Mouse (Mus musculus) limb, embryonic 13.5 days (tissue): ENCODE measurements around the gene Prkag1. TPM values are rescaled to one million over a fixed set of nuclear protein-coding genes. Genes with fewer than 3 reads are reported as not detected.
A peak's percentile ranks its signal among the peaks of the same experiment; 100 is the strongest.

ENCODE experiments used
- ATAC-seq: fragments of 200-750 bp; cut with Nextera tagmentation; 2 replicates; pipeline ENCODE4 v1.8.0; 2017; ENCODE audit warnings: low read depth, moderate number of reproducible peaks, moderate TSS enrichment; ENCODE audit not compliant: low FRiP score
- H3K27ac ChIP-seq: fragments of 300-500 bp; sonication (generic); 2 replicates; pipeline ENCODE4 v1.5.1; 2015; ENCODE audit warnings: inconsistent platforms, mild to moderate bottlenecking, moderate library complexity
- H3K27me3 ChIP-seq: fragments of 300-500 bp; sonication (generic); 2 replicates; pipeline ENCODE4 v1.6.1; 2015; ENCODE audit warnings: mild to moderate bottlenecking, inconsistent platforms
- H3K36me3 ChIP-seq: fragments of 300-500 bp; sonication (generic); 2 replicates; pipeline ENCODE4 v1.6.1; 2015; ENCODE audit warnings: inconsistent platforms, mild to moderate bottlenecking, moderate library complexity
- H3K4me1 ChIP-seq: fragments of 300-500 bp; sonication (generic); 2 replicates; pipeline ENCODE4 v1.6.1; 2015; ENCODE audit warnings: inconsistent platforms
- H3K4me2 ChIP-seq: fragments of 300-500 bp; sonication (generic); replicated peaks from 2 replicates; pipeline ENCODE4 v1.6.1; 2015; ENCODE audit warnings: inconsistent platforms, mild to moderate bottlenecking, moderate library complexity
- H3K4me3 ChIP-seq: fragments of 300-500 bp; sonication (generic); 2 replicates; pipeline ENCODE4 v1.5.1; 2015; ENCODE audit warnings: moderate library complexity, mild to moderate bottlenecking, inconsistent platforms
- H3K9ac ChIP-seq: fragments of 300-500 bp; sonication (generic); 2 replicates; pipeline ENCODE4 v1.6.1; 2015; ENCODE audit warnings: mild to moderate bottlenecking, inconsistent platforms
- H3K9me3 ChIP-seq: fragments of 300-500 bp; sonication (generic); 2 replicates; pipeline ENCODE4 v1.6.1; 2016; ENCODE audit warnings: inconsistent platforms
- WGBS: fragments of 180-500 bp; shearing (Covaris S2); methylation state at CpG from one replicate; pipeline ENCODE4 v1.1.7; 2015; 5-methylcytosine and 5-hydroxymethylcytosine counted together
- polyA plus RNA-seq: library from polyadenylated mRNA; unstranded; fragments of >200 nt; fragmentation: Nextera tagmentation; extraction: Ambion mirVana; gene quantifications from 2 replicates; pipeline ENCODE4 v1.2.1, GENCODE M21; 2015

Gene Prkag1
- polyA plus RNA-seq, 1 experiment from 2014 or later = 93.4 TPM

DNA sequence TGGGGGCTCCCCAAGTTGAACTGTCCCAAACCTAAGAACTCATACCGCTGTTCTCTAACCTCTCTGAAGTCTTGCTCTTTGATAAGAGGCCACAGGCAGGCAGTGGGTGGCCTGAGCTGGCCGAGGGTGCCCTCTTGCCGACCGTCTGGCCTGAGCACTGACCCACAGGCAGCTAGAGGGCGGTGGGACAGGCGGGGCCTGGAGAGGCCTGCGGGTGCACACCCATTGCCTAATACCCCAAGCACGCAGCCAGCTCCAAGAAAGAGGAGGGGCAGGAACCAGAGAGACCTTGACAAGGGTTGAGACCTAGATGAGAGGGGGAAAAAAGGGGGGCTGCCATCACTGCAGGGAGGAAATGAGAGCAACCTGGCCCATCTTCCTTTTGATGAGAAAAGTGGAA, 51.2 kb downstream of the Prkag1 start:
- Histone ChIP-seq H3K4me3 (0 out of 2 replicates have a peak overlapping the region, but pooled peaks have one; percentile 2), H3K4me1 (peaks cover 43% of the 10 kb centered on the region), H3K27ac (no peak overlapping the region), H3K27me3 (peaks cover 90% of the 10 kb centered on the region), H3K36me3 (no peaks in the 10 kb centered on the region), H3K9ac (no peak overlapping the region), H3K9me3 (no peaks in the 10 kb centered on the region), H3K4me2 (no peak overlapping the region)
- WGBS = 1% methylated on average over 8 of the region's 8 CpGs
- ATAC-seq = no peak

DNA sequence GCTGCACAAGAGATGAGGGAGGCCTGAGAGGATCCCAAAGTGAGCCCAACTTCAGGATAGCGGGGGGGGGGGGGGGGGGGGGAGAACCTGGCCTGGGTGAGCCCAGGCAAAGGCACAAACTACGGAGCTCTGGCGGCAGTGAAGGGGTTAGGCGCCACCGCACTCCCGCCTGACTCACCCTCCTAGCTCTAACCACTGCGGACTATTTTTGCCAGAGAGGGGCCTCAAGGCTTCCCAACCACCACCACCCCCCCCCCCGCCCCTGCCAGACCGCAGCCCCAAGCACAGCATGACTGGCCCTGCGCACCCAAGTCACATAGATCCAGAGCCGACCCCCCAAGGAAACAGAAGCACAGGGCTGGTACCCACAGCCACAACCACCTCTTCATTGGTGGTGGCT, 52.5 kb downstream of the Prkag1 start:
- no peak for ATAC-seq
- H3K4me1 ChIP-seq = peaks cover 51% of the 10 kb centered on the region

DNA sequence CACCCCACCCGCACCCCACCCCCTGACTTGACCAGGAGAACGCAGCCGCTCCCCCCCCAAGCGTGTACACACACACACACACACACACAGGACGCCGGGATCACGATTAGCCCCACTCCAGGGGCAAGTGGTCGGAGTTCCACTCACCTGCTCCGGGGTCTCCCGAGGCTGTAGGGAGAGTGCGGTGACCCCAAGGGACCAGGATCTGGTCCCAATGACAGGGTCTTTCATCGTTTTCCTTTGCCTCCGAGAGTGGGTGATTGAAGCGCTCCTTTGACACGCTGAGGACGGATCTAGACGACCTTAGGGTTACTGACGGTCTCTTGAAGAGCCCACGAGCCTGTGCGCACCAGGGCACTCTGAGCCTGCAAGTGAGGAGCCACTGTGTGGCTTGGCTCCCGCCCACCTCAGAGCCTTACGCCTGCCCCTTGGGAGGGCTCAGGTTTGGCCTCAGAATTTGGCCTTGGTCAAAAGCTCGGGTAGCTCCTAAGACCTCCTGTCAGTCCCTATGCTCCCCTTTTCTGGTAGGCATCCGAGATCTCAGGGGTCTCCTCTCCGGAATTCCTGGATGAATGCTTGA, 53.0 kb downstream of the Prkag1 start:
- no peaks in the 10 kb centered on the region for H3K36me3 ChIP-seq
- peak overlapping the region; percentile 57 for H3K4me2 ChIP-seq
- no peak overlapping the region for H3K27ac ChIP-seq
- 2% methylated on average over 24 of the region's 25 CpGs for WGBS
- no peaks in the 10 kb centered on the region for H3K9me3 ChIP-seq
- peak overlapping the region; percentile 38 for H3K4me3 ChIP-seq
- H3K27me3 ChIP-seq = peaks cover 98% of the 10 kb centered on the region
- no peak for ATAC-seq
- H3K4me1 ChIP-seq = peaks cover 51% of the 10 kb centered on the region
- 0 out of 2 replicates have a peak overlapping the region, but pooled peaks have one; percentile 35 for H3K9ac ChIP-seq

More for the DNA sequence above, 52.5 kb downstream of the Prkag1 start:
- no peak overlapping the region for H3K27ac ChIP-seq
- no peaks in the 10 kb centered on the region for H3K9me3 ChIP-seq
- no peaks in the 10 kb centered on the region for H3K36me3 ChIP-seq
- peak overlapping the region; percentile 57; the same call in 1 of the 2 replicates for H3K4me2 ChIP-seq
- no peak overlapping the region for H3K9ac ChIP-seq
- WGBS = 4% methylated on average over 8 of the region's 11 CpGs
- H3K27me3 ChIP-seq = peaks cover 94% of the 10 kb centered on the region
- no peak overlapping the region for H3K4me3 ChIP-seq

GRCm38 (mm10) chr15:98777762-98778161, 53.6 kb downstream of the Prkag1 start, which contains the start of gene Wnt10b:
Gene Wnt10b (minus strand): TSS chr15:98778150.
- peak within 1 kb of the TSS; percentile 35; the same call in 1 of the 2 replicates for H3K9ac ChIP-seq
- WGBS = under 1% methylated on average over 27 of the region's 33 CpGs

DNA sequence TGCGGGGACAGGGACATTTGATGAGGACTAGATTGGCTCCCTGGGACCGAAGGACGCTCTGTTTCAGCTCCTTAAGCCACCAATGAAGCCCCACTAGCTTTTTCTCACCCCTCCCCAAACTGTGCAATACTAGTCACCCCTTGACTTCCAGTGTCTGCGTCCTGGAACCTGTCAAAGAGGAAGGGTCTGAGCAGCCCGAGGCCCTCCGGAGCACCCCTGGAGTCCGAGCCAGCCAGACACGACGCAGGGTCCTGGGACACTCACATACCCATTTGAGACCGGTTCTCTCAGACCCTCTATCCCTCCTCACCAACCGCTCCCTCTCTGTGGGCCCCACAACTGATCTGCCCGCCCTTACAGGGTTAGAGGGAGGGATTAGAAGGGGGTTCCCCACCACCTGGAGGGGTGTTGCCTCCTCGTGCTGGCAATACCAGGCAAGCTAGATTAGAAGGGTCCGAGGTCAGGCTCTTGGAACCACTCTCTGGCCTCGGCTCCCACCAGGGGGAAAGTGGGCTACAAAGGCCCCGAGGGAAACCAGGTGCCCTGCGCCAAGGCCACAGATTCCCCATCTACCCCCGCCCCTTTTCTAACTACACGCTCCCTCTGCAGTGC, 54.2 kb downstream of the Prkag1 start:
- H3K4me2 ChIP-seq = peak overlapping the region; percentile 57
- H3K9me3 ChIP-seq = no peaks in the 10 kb centered on the region
- H3K27ac ChIP-seq = no peak overlapping the region
- peaks cover 62% of the 10 kb centered on the region for H3K4me1 ChIP-seq
- no peaks in the 10 kb centered on the region for H3K36me3 ChIP-seq
- ATAC-seq = no peak
- peaks cover 100% of the 10 kb centered on the region for H3K27me3 ChIP-seq
- under 1% methylated on average over 19 of the region's 19 CpGs for WGBS
- peak overlapping the region; percentile 25; the same call in 1 of the 2 replicates for H3K9ac ChIP-seq
- H3K4me3 ChIP-seq = peak overlapping the region; percentile 38

More at GRCm38 (mm10) chr15:98777762-98778161, 53.6 kb downstream of the Prkag1 start, which contains the start of gene Wnt10b:
- no peak for ATAC-seq
- H3K4me1 ChIP-seq = peaks cover 56% of the 10 kb centered on the region
- H3K9me3 ChIP-seq = no peaks in the 10 kb centered on the region
- H3K27me3 ChIP-seq = peaks cover 99% of the 10 kb centered on the region
- no peaks in the 10 kb centered on the region for H3K36me3 ChIP-seq
- H3K27ac ChIP-seq = no peak within 1 kb of the TSS
- peak within 1 kb of the TSS; percentile 57 for H3K4me2 ChIP-seq
- peak within 1 kb of the TSS; percentile 38 for H3K4me3 ChIP-seq

DNA sequence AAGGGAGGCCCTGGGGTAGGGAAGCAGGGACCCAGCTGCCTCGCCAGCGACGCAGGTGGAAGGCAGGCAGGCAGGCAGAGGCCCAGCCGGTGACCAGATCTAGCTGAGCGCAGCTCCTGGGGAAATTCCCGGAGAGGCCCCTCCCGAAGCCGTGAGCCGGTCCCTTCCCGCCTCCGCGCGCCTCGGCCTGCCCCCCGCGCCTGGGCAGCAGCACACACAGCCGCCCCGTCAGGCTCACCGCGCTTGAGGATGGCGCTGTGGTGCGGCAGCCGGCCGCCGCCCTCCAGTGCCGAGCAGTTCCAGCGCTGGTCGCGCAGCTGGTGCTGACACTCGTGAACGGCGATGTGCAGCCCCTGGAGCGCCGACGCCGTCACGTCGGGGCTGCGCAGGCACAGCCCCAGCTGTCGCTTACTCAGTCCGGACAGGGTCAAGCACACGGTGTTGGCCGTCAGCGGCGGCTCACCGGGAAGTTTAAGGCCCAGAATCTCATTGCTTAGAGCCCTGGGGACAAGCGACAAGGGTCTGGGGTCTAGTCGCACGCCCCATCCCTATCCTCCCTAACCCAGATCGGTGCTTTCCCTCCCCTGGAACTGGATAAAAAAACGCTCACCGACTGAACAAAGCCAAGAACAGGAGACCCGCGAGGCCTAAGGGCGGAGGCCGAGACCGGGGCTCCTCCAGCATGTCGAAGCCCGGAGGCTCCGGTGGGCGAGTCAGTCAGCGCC, 54.9 kb downstream of the Prkag1 start:
- peak; percentile 12; the same call in 1 of the 2 replicates for ATAC-seq
- WGBS = 1% methylated on average over 62 of the region's 62 CpGs
- peak overlapping the region; percentile 57 for H3K4me2 ChIP-seq
- peak overlapping the region; percentile 25 for H3K9ac ChIP-seq
- peak overlapping the region; percentile 69; the same call in 1 of the 2 replicates for H3K27ac ChIP-seq
- H3K4me1 ChIP-seq = peaks cover 64% of the 10 kb centered on the region
- no peaks in the 10 kb centered on the region for H3K36me3 ChIP-seq
- no peaks in the 10 kb centered on the region for H3K9me3 ChIP-seq
- peaks cover 100% of the 10 kb centered on the region for H3K27me3 ChIP-seq
- H3K4me3 ChIP-seq = peak overlapping the region; percentile 38

DNA sequence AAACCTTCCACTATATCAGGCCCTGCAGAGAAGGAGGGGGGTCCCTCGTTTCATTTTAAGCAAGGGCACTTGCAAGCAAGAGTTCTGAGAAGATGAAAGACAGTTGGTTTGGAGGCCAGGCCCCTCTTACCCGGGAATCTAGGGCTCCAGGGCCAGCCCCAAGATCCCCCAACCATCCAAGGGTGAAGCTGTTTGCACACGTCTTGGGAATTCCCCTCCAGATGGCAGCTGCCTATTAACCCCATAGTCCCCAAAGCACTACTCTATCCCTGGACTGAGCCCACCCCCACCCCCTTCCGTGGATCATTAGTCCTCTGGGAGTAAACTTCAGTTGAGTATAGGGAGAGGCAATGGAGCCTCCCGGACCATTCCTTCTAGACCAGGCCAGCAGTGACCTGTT, 55.8 kb downstream of the Prkag1 start:
- peaks cover 62% of the 10 kb centered on the region for H3K4me1 ChIP-seq
- H3K4me3 ChIP-seq = peak overlapping the region; percentile 38
- H3K9ac ChIP-seq = no peak overlapping the region
- H3K4me2 ChIP-seq = peak overlapping the region; percentile 57
- H3K27ac ChIP-seq = no peak overlapping the region
- no peaks in the 10 kb centered on the region for H3K36me3 ChIP-seq
- H3K27me3 ChIP-seq = peaks cover 100% of the 10 kb centered on the region
- H3K9me3 ChIP-seq = no peaks in the 10 kb centered on the region
- ATAC-seq = no peak
- WGBS = 3% methylated on average over 5 of the region's 5 CpGs

- ATAC-seq = no peak
- Histone ChIP-seq H3K27me3 (peaks cover 100% of the 10 kb centered on the region), H3K9me3 (no peaks in the 10 kb centered on the region), H3K4me1 (peaks cover 56% of the 10 kb centered on the region), H3K4me2 (peak overlapping the region; percentile 21; the same call in 1 of the 2 replicates), H3K27ac (no peak overlapping the region), H3K9ac (no peak overlapping the region), H3K36me3 (no peaks in the 10 kb centered on the region), H3K4me3 (no peak overlapping the region)
- 9% methylated on average over 15 of the region's 15 CpGs for WGBS
Observed at GRCm38 (mm10) chr15:98774096-98774495, 57.2 kb downstream of the Prkag1 start.

DNA sequence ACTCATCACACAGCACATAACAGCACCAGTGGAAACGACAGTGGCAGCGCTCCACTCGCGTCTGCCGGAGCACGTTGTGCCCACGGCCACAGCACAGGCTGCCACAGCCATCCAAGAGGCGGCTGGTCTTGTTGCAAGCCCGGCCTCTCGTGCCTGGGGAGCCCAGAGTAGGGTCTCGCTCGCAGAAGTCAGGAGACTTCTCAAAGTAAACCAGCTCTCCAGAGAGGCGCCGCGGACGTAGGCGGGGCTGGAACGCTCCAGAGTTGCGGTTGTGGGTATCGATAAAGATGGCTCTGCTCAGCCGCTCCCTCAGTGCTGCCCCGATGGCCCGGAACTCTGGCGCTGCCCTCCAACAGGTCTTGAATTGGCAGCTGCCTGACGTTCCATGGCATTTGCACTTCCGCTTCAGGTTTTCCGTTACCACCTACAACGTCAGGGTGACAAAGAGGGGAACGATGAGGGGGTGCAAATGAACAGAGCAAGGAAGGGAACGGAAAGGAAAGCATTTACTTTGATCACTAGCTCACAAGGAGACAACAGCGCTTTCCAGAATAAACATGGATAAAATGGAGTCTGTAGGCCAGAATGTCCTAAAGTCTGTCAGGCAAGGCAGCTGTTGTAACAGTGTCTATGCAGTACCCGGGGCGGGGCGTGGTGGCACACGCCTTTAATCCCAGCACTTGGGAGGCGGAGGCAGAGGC, 58.7 kb downstream of the Prkag1 start:
- no peaks in the 10 kb centered on the region for H3K36me3 ChIP-seq
- H3K9me3 ChIP-seq = no peaks in the 10 kb centered on the region
- peaks cover 100% of the 10 kb centered on the region for H3K27me3 ChIP-seq
- no peak overlapping the region for H3K27ac ChIP-seq
- H3K9ac ChIP-seq = peak overlapping the region; percentile 54
- ATAC-seq = no peak
- H3K4me2 ChIP-seq = peak overlapping the region; percentile 60
- H3K4me1 ChIP-seq = peaks cover 47% of the 10 kb centered on the region
- peak overlapping the region; percentile 39 for H3K4me3 ChIP-seq
- WGBS = 4% methylated on average over 36 of the region's 36 CpGs

DNA sequence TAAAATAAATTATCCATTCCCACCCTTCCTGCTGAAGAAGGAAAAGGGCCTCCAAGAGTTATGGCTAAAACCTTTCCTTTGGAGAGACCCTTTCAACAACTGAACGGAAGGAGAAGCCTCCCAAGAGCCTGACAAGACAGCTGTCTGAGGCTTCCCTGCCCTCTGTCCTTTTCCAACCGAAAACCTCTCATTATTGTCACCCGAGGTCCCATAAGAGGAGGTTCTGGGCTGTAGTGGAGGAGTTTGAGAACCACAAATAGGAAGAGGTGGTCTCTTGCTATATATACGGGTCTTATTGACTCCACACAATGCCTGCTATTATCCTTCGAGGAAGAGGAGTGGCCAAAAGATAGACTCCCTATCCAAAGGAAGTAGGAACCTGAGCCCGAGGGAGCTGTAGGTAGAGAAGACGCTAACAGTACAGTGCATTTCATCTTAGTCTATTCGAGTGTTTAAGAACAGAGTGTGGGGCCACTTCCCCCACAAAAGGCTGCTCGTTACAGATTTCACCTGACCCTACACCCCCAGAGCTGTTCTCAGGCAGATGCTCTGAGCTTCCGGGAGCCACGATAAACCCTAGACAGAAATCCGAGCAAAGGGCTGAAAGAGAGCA, 59.4 kb downstream of the Prkag1 start:
- no peak overlapping the region for H3K27ac ChIP-seq
- peaks cover 39% of the 10 kb centered on the region for H3K4me1 ChIP-seq
- H3K9me3 ChIP-seq = no peaks in the 10 kb centered on the region
- H3K4me2 ChIP-seq = peak overlapping the region; percentile 60
- 7% methylated on average over 12 of the region's 12 CpGs for WGBS
- peak overlapping the region; percentile 54 for H3K9ac ChIP-seq
- peak overlapping the region; percentile 39 for H3K4me3 ChIP-seq
- no peaks in the 10 kb centered on the region for H3K36me3 ChIP-seq
- ATAC-seq = no peak
- H3K27me3 ChIP-seq = peaks cover 92% of the 10 kb centered on the region

- no peaks in the 10 kb centered on the region for H3K36me3 ChIP-seq
- H3K4me2 ChIP-seq = no peak overlapping the region
- no peak overlapping the region for H3K9ac ChIP-seq
- ATAC-seq = no peak
- H3K4me3 ChIP-seq = no peak overlapping the region
- H3K27ac ChIP-seq = no peak overlapping the region
- H3K9me3 ChIP-seq = no peaks in the 10 kb centered on the region
- WGBS = 9% methylated on average over 5 of the region's 5 CpGs
- peaks cover 73% of the 10 kb centered on the region for H3K27me3 ChIP-seq
- H3K4me1 ChIP-seq = peaks cover 21% of the 10 kb centered on the region
Observed at GRCm38 (mm10) chr15:98768259-98768658, 63.1 kb downstream of the Prkag1 start.
